Mouse (Mus musculus): ENCODE data around the gene Olfr657. TPM values are rescaled to one million over a fixed set of nuclear protein-coding genes. Genes with fewer than 3 reads are reported as not detected.

The Olfr657 gene
- polyA plus RNA-seq, 1 experiment from 2014 or later, result not detected

GRCm38 (mm10) chr7:104666453-104666852 is 41.9 kb downstream of the Olfr657 start, which contains the start of gene Olfr659:
TSS of gene Olfr659 (plus strand) at chr7:104666753.
- Histone ChIP-seq H3K9me3 (replicated peaks) (no peaks in the 10 kb centered on the region), H3K4me3 (no peak within 1 kb of the TSS), H3K9ac (no peak within 1 kb of the TSS), H3K27ac (ENCODE audit: poor library complexity, severe bottlenecking) (no peak within 1 kb of the TSS), H3K36me3 (no peaks in the 10 kb centered on the region), H3K4me1 (replicated peaks) (no peaks in the 10 kb centered on the region), H3K27me3 (replicated peaks) (no peaks in the 10 kb centered on the region), H3K4me2 (no peak within 1 kb of the TSS)
- ATAC-seq (ENCODE audit: insufficient number of reproducible peaks, low FRiP score), result no peak
- 77% methylated on average over 3 of the region's 3 CpGs for WGBS

- 80% methylated on average over 2 of the region's 2 CpGs for WGBS
- Histone ChIP-seq H3K4me1 (replicated peaks) (no peaks in the 10 kb centered on the region), H3K36me3 (no peaks in the 10 kb centered on the region), H3K27me3 (replicated peaks) (no peaks in the 10 kb centered on the region), H3K9ac (no peak within 1 kb of the TSS), H3K4me2 (no peak within 1 kb of the TSS), H3K4me3 (no peak within 1 kb of the TSS), H3K9me3 (replicated peaks) (no peaks in the 10 kb centered on the region), H3K27ac (ENCODE audit: poor library complexity, severe bottlenecking) (no peak within 1 kb of the TSS)
- ATAC-seq (ENCODE audit: insufficient number of reproducible peaks, low FRiP score), result no peak
These were observed 61.6 kb downstream of the Olfr657 start, which contains the start of gene Olfr661 for GRCm38 (mm10) chr7:104686201-104686600. TSS of gene Olfr661 (plus strand) at chr7:104686501.

Other genes starting within 250 kb of the Olfr657 start
- not detected in 2 replicates for gene Trim30c, start 224.0 kb upstream of the Olfr657 start, polyA plus RNA-seq (2016; fragmentation: Nextera tagmentation; extraction: Ambion mirVana)
- 0.49 and 0.76 TPM in 2 replicates for gene Trim30a, start 159.6 kb upstream of the Olfr657 start, polyA plus RNA-seq (2016; fragmentation: Nextera tagmentation; extraction: Ambion mirVana)
- gene Trim30d, start 116.9 kb upstream of the Olfr657 start, polyA plus RNA-seq (2016; fragmentation: Nextera tagmentation; extraction: Ambion mirVana), result 0.23 and 0.31 TPM in 2 replicates
- not detected in 2 replicates for gene Olfr651, start 74.7 kb upstream of the Olfr657 start, polyA plus RNA-seq (2016; fragmentation: Nextera tagmentation; extraction: Ambion mirVana)
- gene Olfr652, start 63.9 kb upstream of the Olfr657 start, polyA plus RNA-seq (2016; fragmentation: Nextera tagmentation; extraction: Ambion mirVana), result not detected in 2 replicates
- not detected in 2 replicates for gene Olfr653, start 47.5 kb upstream of the Olfr657 start, polyA plus RNA-seq (2016; fragmentation: Nextera tagmentation; extraction: Ambion mirVana)
- gene Olfr654, start 37.8 kb upstream of the Olfr657 start, polyA plus RNA-seq (2016; fragmentation: Nextera tagmentation; extraction: Ambion mirVana), result not detected in 2 replicates
- not detected in 2 replicates for gene Olfr655, start 23.0 kb upstream of the Olfr657 start, polyA plus RNA-seq (2016; fragmentation: Nextera tagmentation; extraction: Ambion mirVana)
- gene Olfr656, start 10.8 kb upstream of the Olfr657 start, polyA plus RNA-seq (2016; fragmentation: Nextera tagmentation; extraction: Ambion mirVana), result not detected in 2 replicates
- gene Olfr658, start 22.5 kb downstream of the Olfr657 start, polyA plus RNA-seq (2016; fragmentation: Nextera tagmentation; extraction: Ambion mirVana), result 0.05 TPM in 1 of 2 replicates, not detected in the other
- gene Olfr659, start 42.0 kb downstream of the Olfr657 start, polyA plus RNA-seq (2016; fragmentation: Nextera tagmentation; extraction: Ambion mirVana), result not detected in 2 replicates
- not detected in 2 replicates for gene Olfr661, start 61.7 kb downstream of the Olfr657 start, polyA plus RNA-seq (2016; fragmentation: Nextera tagmentation; extraction: Ambion mirVana)
- not detected in 2 replicates for gene Usp17le, start 152.7 kb downstream of the Olfr657 start, polyA plus RNA-seq (2016; fragmentation: Nextera tagmentation; extraction: Ambion mirVana)
- gene Usp17lb, start 217.8 kb downstream of the Olfr657 start, polyA plus RNA-seq (2016; fragmentation: Nextera tagmentation; extraction: Ambion mirVana), result not detected in 2 replicates
- not detected in 2 replicates for gene Usp17la, start 232.2 kb downstream of the Olfr657 start, polyA plus RNA-seq (2016; fragmentation: Nextera tagmentation; extraction: Ambion mirVana)